Mouse (Mus musculus) neural tube, embryonic 11.5 days (tissue): Measurements from ENCODE around the gene Agxt. TPM values are rescaled to one million over a fixed set of nuclear protein-coding genes. Genes with fewer than 3 reads are reported as not detected.

Source experiments
- ATAC-seq: fragments of 200-750 bp; cut with Nextera tagmentation; 2 replicates; pipeline ENCODE4 v1.8.0; 2017; ENCODE audit warnings: moderate number of reproducible peaks, mild to moderate bottlenecking, moderate TSS enrichment, moderate library complexity; ENCODE audit not compliant: insufficient read depth, low FRiP score, low TSS enrichment
- DNase-seq: peaks from one replicate; pipeline ENCODE4 v3.0.0-alpha.2; 2015; ENCODE audit warnings: low spot score
- H3K27ac ChIP-seq: fragments of 300-500 bp; sonication (generic); 2 replicates; pipeline ENCODE4 v1.5.1; 2014; ENCODE audit warnings: low read depth, mild to moderate bottlenecking, low read length
- H3K27me3 ChIP-seq: fragments of 300-500 bp; sonication (generic); 2 replicates; pipeline ENCODE4 v1.6.1; 2014; ENCODE audit warnings: mild to moderate bottlenecking, low read length, mixed read lengths; ENCODE audit not compliant: control insufficient read depth, insufficient read depth
- H3K36me3 ChIP-seq: fragments of 300-500 bp; sonication (generic); 2 replicates; pipeline ENCODE4 v1.6.1; 2014; ENCODE audit warnings: mild to moderate bottlenecking, low read length, moderate library complexity, mixed read lengths; ENCODE audit not compliant: control insufficient read depth, insufficient read depth
- H3K4me1 ChIP-seq: fragments of 300-500 bp; sonication (generic); 2 replicates; pipeline ENCODE4 v1.6.1; 2014; ENCODE audit warnings: low read length, mixed read lengths; ENCODE audit not compliant: control insufficient read depth, insufficient read depth
- H3K4me2 ChIP-seq: fragments of 300-500 bp; sonication (generic); 2 replicates; pipeline ENCODE4 v1.6.1; 2014; ENCODE audit warnings: low read depth, mild to moderate bottlenecking, moderate library complexity
- H3K4me3 ChIP-seq: fragments of 300-500 bp; sonication (generic); 2 replicates; pipeline ENCODE4 v1.5.1; 2014; ENCODE audit warnings: low read depth, low read length
- H3K9ac ChIP-seq: fragments of 300-500 bp; sonication (generic); 2 replicates; pipeline ENCODE4 v1.6.1; 2014; ENCODE audit warnings: mild to moderate bottlenecking, low read length
- H3K9me3 ChIP-seq: fragments of 300-500 bp; sonication (generic); 2 replicates; pipeline ENCODE4 v1.6.1; 2016; ENCODE audit warnings: low read length; ENCODE audit not compliant: control insufficient read depth
- WGBS: fragments of 180-500 bp; shearing (Covaris S2); extraction: QIAGEN DNeasy Blood & Tissue Kit; methylation state at CpG from one replicate; pipeline ENCODE4 v1.1.7; 2014; 5-methylcytosine and 5-hydroxymethylcytosine counted together
- polyA plus RNA-seq: library from polyadenylated mRNA; unstranded; fragments of >200 nt; fragmentation: Nextera tagmentation; extraction: Ambion mirVana; gene quantifications from 2 replicates; pipeline ENCODE4 v1.2.1, GENCODE M21; 2014

The Agxt gene
- polyA plus RNA-seq, 1 experiment from 2014 or later = not detected

DNA sequence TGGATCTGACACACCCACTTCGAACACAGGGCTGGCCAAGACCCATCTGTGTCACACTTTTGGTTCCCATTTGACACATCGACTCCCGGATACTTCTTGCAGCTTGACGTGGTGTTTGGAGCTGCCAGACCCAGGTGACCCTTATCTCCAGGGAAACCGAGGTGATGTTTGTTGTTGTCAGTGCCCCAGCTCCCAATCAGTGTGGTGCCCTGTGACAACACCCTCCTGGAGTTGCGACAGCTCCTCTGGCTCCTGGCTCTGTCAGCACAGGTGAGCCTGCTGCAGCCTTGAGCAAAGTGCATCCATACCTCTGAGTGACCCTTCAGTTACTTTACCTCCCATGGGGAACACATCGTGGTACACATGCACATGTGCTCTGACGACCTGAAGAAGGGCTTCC is 2.4 kb upstream of the Agxt start:
- DNase-seq = no peak
- Histone ChIP-seq H3K9ac (no peak overlapping the region), H3K4me3 (no peak overlapping the region), H3K4me1 (no peaks in the 10 kb centered on the region; the same call in 1 of the 2 replicates), H3K36me3 (no peaks in the 10 kb centered on the region), H3K4me2 (no peak overlapping the region), H3K9me3 (no peaks in the 10 kb centered on the region), H3K27ac (no peak overlapping the region), H3K27me3 (no peaks in the 10 kb centered on the region)
- no peak for ATAC-seq
- WGBS = 65% methylated on average over 8 of the region's 8 CpGs

DNA sequence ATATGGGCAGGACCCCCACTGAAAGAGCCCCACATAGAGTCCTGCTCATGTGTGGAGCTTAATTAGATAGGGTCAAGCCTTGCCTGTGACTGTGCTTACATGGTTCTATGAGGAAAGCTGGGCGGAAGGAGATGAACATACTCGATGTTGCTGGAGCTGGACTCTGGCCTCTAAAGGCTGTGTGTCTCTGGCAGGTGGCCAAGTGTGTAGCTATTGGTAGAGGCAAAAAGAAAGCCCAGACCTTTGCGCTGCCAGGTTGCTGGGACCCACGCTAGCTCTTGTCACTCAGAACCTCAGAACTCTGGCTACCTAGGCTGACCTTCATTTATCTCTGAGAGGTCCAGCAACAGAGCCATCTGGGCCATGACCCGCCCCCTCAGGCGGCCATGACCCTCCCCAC is 3.5 kb downstream of the Agxt start:
- Histone ChIP-seq H3K4me1 (no peaks in the 10 kb centered on the region; the same call in 1 of the 2 replicates), H3K27ac (no peak overlapping the region), H3K9me3 (no peaks in the 10 kb centered on the region), H3K27me3 (no peaks in the 10 kb centered on the region), H3K4me2 (no peak overlapping the region), H3K36me3 (no peaks in the 10 kb centered on the region), H3K4me3 (no peak overlapping the region), H3K9ac (no peak overlapping the region)
- WGBS = 94% methylated on average over 6 of the region's 6 CpGs
- ATAC-seq = no peak
- no peak for DNase-seq

DNA sequence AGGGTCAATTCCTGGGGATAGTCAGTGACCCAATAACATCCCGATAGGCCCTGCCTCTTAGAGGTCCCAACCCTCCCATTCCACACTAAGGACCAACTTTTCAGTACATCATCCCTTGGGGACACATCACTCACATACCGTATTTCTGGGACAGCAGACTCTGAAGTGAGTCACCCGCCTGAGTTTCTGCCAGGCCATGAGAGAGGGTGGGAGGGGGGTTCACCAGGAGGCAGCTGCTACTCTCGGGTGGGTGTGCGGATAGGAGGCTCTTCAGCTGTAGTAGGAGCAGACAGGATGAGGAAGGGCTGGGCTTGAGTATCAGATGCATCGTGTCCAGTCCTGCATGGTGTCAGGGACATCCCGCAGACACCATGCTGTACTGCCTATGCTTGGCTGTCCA is 4.7 kb downstream of the Agxt start:
- Histone ChIP-seq H3K27ac (no peak overlapping the region), H3K9me3 (no peaks in the 10 kb centered on the region), H3K4me2 (no peak overlapping the region), H3K36me3 (no peaks in the 10 kb centered on the region), H3K4me1 (no peaks in the 10 kb centered on the region; the same call in 1 of the 2 replicates), H3K9ac (no peak overlapping the region), H3K4me3 (no peak overlapping the region), H3K27me3 (no peaks in the 10 kb centered on the region)
- ATAC-seq (no peak), DNase-seq (no peak)
- 90% methylated on average over 7 of the region's 7 CpGs for WGBS

DNA sequence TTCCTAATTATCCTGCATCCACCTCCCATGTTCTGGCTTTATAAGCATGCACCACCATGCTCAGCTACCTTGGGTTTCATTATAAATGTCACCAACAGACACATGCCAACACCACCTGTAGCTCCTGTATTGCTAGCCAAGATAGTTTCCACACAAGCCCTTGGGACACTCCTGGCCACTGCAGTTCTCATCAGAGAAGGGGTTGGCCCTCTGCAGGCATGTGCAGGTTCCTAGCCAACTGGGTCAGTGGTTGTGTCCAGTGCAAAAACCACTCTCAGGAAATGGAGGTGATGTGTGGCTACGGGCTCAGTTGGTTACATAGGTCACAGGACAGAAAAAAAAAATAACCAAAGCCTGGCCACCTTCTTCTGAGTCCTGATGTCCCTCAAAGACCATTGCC is 7.8 kb downstream of the Agxt start:
- H3K9ac ChIP-seq = no peak overlapping the region
- ATAC-seq = no peak
- 91% methylated on average over 1 of the region's 1 CpGs for WGBS

DNA sequence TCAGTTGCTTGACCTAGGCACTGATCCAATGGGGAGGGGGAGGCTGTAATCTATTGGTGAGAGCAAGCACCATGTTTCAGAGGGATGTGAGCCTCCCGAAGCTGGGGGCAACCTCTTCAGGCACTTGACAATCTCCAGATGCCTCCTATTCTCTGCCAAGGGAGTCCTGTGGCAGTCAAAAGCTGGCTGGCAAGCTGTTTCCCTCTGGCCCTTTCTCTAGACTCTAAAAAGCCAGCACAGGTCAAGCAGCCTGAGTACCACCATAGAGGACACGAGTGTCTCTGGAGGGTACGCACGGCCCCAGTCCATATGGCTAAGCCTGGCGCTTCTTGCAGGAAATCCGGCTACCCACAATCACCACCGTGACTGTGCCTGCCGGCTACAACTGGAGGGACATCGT is 9.1 kb downstream of the Agxt start:
- no peak overlapping the region for H3K9ac ChIP-seq
- H3K27ac ChIP-seq = no peak overlapping the region
- ATAC-seq (no peak), DNase-seq (no peak)
- WGBS = 86% methylated on average over 9 of the region's 9 CpGs
- H3K4me3 ChIP-seq = no peak overlapping the region
- no peaks in the 10 kb centered on the region for H3K27me3 ChIP-seq
- no peak overlapping the region for H3K4me2 ChIP-seq
- no peaks in the 10 kb centered on the region for H3K4me1 ChIP-seq
- H3K9me3 ChIP-seq = no peaks in the 10 kb centered on the region
- no peaks in the 10 kb centered on the region for H3K36me3 ChIP-seq

More for the DNA sequence above, 7.8 kb downstream of the Agxt start:
- no peaks in the 10 kb centered on the region for H3K9me3 ChIP-seq
- DNase-seq = no peak
- H3K36me3 ChIP-seq = no peaks in the 10 kb centered on the region
- H3K4me1 ChIP-seq = no peaks in the 10 kb centered on the region
- H3K27ac ChIP-seq = no peak overlapping the region
- no peak overlapping the region for H3K4me3 ChIP-seq
- no peaks in the 10 kb centered on the region for H3K27me3 ChIP-seq
- H3K4me2 ChIP-seq = no peak overlapping the region

DNA sequence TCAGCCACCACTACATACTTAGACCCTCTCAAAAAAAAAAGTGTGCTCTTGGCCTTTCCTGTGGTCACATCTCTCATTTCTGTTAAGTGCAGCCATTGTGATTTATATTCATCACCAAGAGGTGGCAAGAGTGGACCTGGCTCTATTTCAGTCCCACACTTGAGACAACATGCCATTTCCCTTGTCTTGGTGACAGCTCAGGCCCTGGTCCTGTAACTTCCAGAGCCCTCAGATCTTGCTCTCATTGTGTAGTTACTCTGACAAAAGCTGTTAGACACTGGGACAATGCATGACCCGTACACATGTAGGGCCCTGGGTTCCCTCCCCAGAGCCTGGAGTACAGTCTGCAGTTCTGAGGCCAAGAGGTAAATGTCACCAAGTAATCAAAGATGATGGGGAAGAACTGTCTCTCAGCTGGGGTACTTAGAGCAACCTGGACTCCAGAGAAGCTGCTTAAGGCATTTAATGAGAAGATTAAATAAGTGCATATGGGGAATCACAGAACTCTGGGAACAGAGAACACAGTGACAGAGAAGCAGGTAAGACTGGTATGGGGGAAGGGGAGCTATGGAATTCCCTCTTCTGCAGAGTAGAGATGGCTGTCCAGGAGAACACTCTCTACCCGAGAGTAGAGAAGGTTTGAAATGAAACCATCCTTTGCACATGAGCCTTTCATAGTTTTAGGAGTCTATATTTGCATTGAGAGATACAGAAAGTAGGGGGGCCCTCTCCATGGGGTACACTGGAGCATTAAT is 16.0 kb downstream of the Agxt start:
- no peak overlapping the region for H3K9ac ChIP-seq
- no peaks in the 10 kb centered on the region for H3K4me1 ChIP-seq
- no peaks in the 10 kb centered on the region for H3K9me3 ChIP-seq
- no peak overlapping the region for H3K4me2 ChIP-seq
- WGBS = 68% methylated on average over 2 of the region's 2 CpGs
- H3K4me3 ChIP-seq = no peak overlapping the region
- no peak overlapping the region for H3K27ac ChIP-seq
- H3K36me3 ChIP-seq = no peaks in the 10 kb centered on the region
- ATAC-seq (no peak), DNase-seq (no peak)
- H3K27me3 ChIP-seq = no peaks in the 10 kb centered on the region

DNA sequence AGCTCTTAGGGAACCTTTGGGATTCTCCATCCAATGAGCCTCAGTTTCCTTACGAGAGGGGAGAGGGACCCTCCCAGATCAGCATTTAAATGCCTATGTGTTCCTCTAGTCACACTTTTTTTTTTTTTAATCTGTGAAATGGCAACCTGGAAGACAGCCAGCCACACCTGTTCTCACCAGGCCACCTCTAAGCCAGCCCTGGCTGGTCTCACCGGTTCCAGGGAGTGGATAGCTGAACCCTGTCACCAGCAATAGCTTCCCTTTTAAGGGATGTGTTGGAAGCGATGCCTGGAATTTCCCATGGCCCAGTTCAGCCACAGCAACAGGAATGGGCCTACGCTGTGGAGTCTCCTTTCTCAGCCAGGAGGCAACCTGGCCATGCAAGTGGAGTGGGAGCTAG is 22.5 kb downstream of the Agxt start:
- WGBS = 90% methylated on average over 4 of the region's 4 CpGs
- Histone ChIP-seq H3K4me3 (no peak overlapping the region), H3K9ac (no peak overlapping the region), H3K4me1 (no peaks in the 10 kb centered on the region), H3K36me3 (no peaks in the 10 kb centered on the region), H3K27ac (no peak overlapping the region), H3K27me3 (no peaks in the 10 kb centered on the region), H3K4me2 (no peak overlapping the region), H3K9me3 (no peaks in the 10 kb centered on the region)
- DNase-seq (no peak), ATAC-seq (no peak)

DNA sequence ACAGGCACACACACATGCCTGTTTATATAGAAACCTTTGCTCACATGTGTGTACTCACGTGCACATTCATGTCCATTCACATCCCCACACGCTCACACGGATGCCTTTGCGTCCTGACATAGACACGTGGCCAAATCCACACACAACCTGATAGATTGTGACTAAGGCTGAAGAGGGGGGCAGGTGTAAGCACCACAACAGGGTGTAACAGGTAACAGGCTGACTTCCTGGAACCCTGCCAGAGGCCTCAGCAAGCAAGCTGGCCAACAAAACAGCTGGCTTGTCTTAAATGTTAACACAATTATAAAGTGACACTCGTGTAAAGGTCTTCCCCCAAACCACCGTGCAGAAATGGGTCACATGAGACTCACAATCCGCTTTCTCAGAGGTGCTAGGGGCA is 23.9 kb downstream of the Agxt start:
- Histone ChIP-seq H3K27ac (no peak overlapping the region), H3K4me1 (no peaks in the 10 kb centered on the region), H3K27me3 (no peaks in the 10 kb centered on the region), H3K9me3 (no peaks in the 10 kb centered on the region), H3K36me3 (no peaks in the 10 kb centered on the region), H3K9ac (no peak overlapping the region), H3K4me2 (no peak overlapping the region), H3K4me3 (no peak overlapping the region)
- WGBS = 89% methylated on average over 8 of the region's 8 CpGs
- ATAC-seq (no peak), DNase-seq (no peak)
